Mouse (Mus musculus) heart, embryonic 14.5 days (tissue): ENCODE data around the gene Ankrd33b. TPM values are rescaled to one million over a fixed set of nuclear protein-coding genes. Genes with fewer than 3 reads are reported as not detected.

Experiments used
- ATAC-seq: fragments of 200-750 bp; cut with Nextera tagmentation; 2 replicates; pipeline ENCODE4 v1.8.0; 2017; ENCODE audit warnings: low read depth, moderate TSS enrichment; ENCODE audit not compliant: insufficient number of reproducible peaks, insufficient read depth, low FRiP score
- H3K27ac ChIP-seq, 2 experiments: fragments of 200-500 bp in 1 of 2; fragments of 300-500 bp in 1 of 2; sonication (generic) in 1 of 2; replicated peaks in 1 of 2; 2 replicates each; pipeline ENCODE4 v1.5.1; 2012 to 2014; ENCODE audit warnings: low read depth in 2 of 2, low read length in 2 of 2, control low read depth in 1 of 2, mild to moderate bottlenecking in 1 of 2, mixed read lengths in 1 of 2; ENCODE audit not compliant: control insufficient read depth in 1 of 2, insufficient read depth in 1 of 2
- H3K27me3 ChIP-seq: fragments of 300-500 bp; sonication (generic); 2 replicates; pipeline ENCODE4 v1.6.1; 2014; ENCODE audit warnings: mild to moderate bottlenecking, low read length, control low read depth; ENCODE audit not compliant: control insufficient read depth, insufficient read depth
- H3K36me3 ChIP-seq: fragments of 300-500 bp; sonication (generic); 2 replicates; pipeline ENCODE4 v1.6.1; 2014; ENCODE audit warnings: mild to moderate bottlenecking, control low read depth, low read length, mixed read lengths; ENCODE audit not compliant: control insufficient read depth, insufficient read depth
- H3K4me1 ChIP-seq, 2 experiments: fragments of 200-500 bp in 1 of 2; fragments of 300-500 bp in 1 of 2; sonication (generic) in 1 of 2; 2 replicates each; pipeline ENCODE4 v1.6.1; 2012 to 2014; ENCODE audit warnings: low read length in 2 of 2, control low read depth in 1 of 2, mixed read lengths in 1 of 2; ENCODE audit not compliant: control insufficient read depth in 2 of 2, insufficient read depth in 2 of 2
- H3K4me2 ChIP-seq: fragments of 300-500 bp; sonication (generic); 2 replicates; pipeline ENCODE4 v1.6.1; 2014; ENCODE audit warnings: mild to moderate bottlenecking, low read length
- H3K4me3 ChIP-seq, 2 experiments: fragments of 200-500 bp in 1 of 2; fragments of 300-500 bp in 1 of 2; sonication (generic) in 1 of 2; 2 replicates each; pipeline ENCODE4 v1.5.1; 2012 to 2014; ENCODE audit warnings: low read length in 2 of 2, mild to moderate bottlenecking in 2 of 2, control low read depth in 1 of 2, low read depth in 1 of 2, moderate library complexity in 1 of 2; ENCODE audit not compliant: control insufficient read depth in 1 of 2, insufficient read depth in 1 of 2
- H3K9ac ChIP-seq: fragments of 300-500 bp; sonication (generic); 2 replicates; pipeline ENCODE4 v1.6.1; 2014; ENCODE audit warnings: mild to moderate bottlenecking, low read length
- H3K9me3 ChIP-seq: fragments of 300-500 bp; sonication (generic); 2 replicates; pipeline ENCODE4 v1.6.1; 2016; ENCODE audit warnings: low read length, control low read depth; ENCODE audit not compliant: control insufficient read depth
- WGBS: fragments of 180-500 bp; shearing (Covaris S2); extraction: QIAGEN DNeasy Blood & Tissue Kit; methylation state at CpG from one replicate; pipeline ENCODE4 v1.1.7; 2014; 5-methylcytosine and 5-hydroxymethylcytosine counted together
- polyA plus RNA-seq: library from polyadenylated mRNA; unstranded; fragments of >200 nt; fragmentation: Nextera tagmentation; extraction: Ambion mirVana; gene quantifications from 2 replicates; pipeline ENCODE4 v1.2.1, GENCODE M21; 2014

Ankrd33b gene
- 2.9 and 3.2 TPM in 2 replicates for polyA plus RNA-seq

DNA sequence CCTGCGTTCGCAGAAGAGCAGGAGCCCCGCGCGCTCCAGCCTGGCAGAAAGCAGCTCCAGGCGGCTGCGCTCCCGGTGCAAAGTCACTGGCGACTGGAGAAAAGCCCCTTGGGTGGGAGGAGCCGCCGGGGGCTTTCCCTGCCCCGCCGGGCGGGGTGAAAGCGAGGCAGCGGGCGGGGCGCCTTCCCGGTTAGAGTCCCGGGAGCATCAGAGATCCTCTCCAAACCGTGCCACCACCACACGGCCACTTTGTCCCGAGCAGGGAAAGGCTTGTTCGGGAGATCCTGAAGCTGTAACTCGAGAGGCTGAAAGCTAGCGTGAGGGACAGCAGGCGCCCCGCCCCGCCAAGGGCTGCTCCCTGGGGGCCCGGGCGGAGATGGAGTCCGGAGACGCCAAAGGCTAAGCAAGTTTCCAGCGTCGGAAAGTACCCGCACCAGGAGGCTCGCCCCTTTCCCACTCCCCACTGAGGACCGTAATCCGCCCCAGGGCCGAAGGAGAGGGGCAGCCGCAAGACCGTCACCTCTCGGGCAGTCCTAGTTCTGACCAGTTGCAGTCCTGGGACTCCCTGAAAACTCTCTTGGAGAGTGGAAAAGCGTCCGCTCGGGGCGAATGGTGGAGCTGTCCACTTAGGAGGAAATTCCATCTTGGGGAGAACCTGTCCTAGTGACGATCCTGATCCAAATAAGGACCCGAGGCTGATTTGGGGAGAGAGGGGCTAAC, at the start of gene Ankrd33b:
Gene Ankrd33b, minus strand, starts transcription at position 246 of the 720 bp plus-strand sequence.
- ATAC-seq: peak; percentile 51
- Histone ChIP-seq H3K4me3 (peak within 1 kb of the TSS; percentile 75 to 77), H3K36me3 (no peaks in the 10 kb centered on the region), H3K27me3 (peaks cover 21% of the 10 kb centered on the region), H3K4me2 (peak within 1 kb of the TSS; percentile 99), H3K4me1 (peaks cover 16 to 21% of the 10 kb centered on the region in 2 experiments), H3K27ac (no peak within 1 kb of the TSS), H3K9me3 (no peaks in the 10 kb centered on the region), H3K9ac (peak within 1 kb of the TSS; percentile 75)
- under 1% methylated on average over 47 of the region's 49 CpGs for WGBS

DNA sequence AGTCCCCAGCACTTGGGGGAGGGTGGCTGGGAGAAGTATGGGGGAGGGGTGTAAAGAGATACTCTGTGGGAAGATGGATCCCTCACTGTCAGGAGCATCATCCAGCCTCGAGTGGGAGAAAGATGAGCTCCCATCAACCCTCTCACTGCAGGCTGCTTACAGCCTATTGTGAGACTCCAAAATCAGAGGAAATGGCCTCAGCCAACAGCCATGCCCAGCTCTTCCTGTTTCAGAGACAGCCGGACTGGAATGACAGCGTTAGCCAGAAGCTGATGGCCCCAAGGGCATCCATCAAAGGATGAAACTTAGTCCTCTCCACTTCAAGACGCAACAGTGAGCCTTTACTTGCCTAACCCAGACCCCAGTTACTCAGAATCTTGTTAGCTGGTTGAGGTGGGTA, 47.7 kb upstream of the Ankrd33b start:
- no peaks in the 10 kb centered on the region for H3K27me3 ChIP-seq
- H3K9ac ChIP-seq: no peak overlapping the region
- no peak overlapping the region for H3K4me3 ChIP-seq
- 0 out of 2 replicates have a peak, but pooled peaks cover 3% of the 10 kb centered on the region for H3K9me3 ChIP-seq
- no peak overlapping the region for H3K27ac ChIP-seq
- H3K36me3 ChIP-seq: no peaks in the 10 kb centered on the region
- WGBS: 66% methylated on average over 4 of the region's 4 CpGs
- H3K4me2 ChIP-seq: no peak overlapping the region
- ATAC-seq: 0 out of 2 replicates have a peak, but pooled peaks have one; percentile 5
- H3K4me1 ChIP-seq: peaks cover 12% of the 10 kb centered on the region in 2 experiments

DNA sequence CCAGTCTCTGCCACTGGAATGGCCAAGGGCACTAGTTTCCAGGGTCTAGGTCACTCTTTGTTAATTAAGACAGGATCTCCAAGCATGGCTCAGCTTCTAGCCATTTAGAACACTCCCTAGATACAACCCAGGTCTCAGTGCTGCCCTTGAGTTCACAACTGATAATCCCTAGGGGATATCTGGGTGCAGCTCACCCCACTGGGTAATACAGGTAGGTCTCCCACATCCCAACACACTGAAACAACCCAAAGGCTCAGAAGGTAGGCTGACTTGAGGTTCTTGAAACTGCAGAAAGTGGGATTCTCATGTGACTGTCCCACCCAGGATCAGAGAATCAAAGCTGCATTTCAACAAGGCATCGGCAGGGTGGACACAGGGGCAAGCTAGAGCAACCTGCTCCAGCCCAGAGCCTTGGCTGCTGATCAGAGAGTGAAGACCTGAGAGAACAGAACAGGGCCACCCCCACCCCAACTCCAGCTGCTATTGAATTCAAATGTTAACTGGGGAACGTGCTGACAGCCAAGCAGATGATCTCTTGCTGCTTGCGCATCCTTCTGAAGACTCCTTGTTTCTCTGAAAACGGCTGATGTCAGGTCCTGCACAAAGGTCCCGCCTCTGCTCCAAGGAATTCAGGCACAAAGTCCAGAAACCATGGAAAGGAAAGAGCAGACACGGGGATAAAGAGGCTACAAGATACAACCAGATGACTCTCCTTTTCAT, 46.8 kb upstream of the Ankrd33b start:
- Histone ChIP-seq H3K9ac (no peak overlapping the region), H3K4me2 (no peak overlapping the region), H3K4me1 (peaks cover 12% of the 10 kb centered on the region in 2 experiments), H3K36me3 (no peaks in the 10 kb centered on the region), H3K9me3 (0 out of 2 replicates have a peak, but pooled peaks cover 3% of the 10 kb centered on the region), H3K27me3 (no peaks in the 10 kb centered on the region), H3K4me3 (no peak overlapping the region), H3K27ac (no peak overlapping the region)
- no peak for ATAC-seq
- 47% methylated on average over 6 of the region's 6 CpGs for WGBS

DNA sequence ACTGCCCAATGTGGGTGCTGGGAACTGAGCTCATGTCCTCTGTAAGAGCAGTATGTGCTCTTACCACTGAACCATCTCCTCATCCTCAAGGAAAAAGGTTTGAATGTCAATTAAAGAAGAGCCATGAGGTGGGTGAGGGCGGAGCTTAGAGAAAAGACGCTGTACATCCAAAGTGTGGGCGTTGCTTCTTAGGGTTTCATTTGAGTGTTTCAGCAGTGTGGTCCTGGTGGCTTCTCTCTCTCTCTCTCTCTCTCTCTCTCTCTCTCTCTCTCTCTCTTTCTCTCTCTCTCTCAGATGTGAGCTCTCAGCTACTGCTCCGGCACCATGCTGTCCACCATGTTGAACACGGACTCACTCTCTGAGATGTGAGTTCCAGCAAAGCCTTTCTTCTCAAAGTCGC, 46.1 kb upstream of the Ankrd33b start:
- no peak overlapping the region for H3K4me2 ChIP-seq
- H3K27me3 ChIP-seq: no peaks in the 10 kb centered on the region
- no peaks in the 10 kb centered on the region for H3K36me3 ChIP-seq
- no peaks in the 10 kb centered on the region for H3K9me3 ChIP-seq
- ATAC-seq: no peak
- 88% methylated on average over 6 of the region's 6 CpGs for WGBS
- no peak overlapping the region for H3K4me3 ChIP-seq
- H3K4me1 ChIP-seq: peaks cover 11% of the 10 kb centered on the region in 2 experiments
- H3K27ac ChIP-seq: no peak overlapping the region
- H3K9ac ChIP-seq: no peak overlapping the region

DNA sequence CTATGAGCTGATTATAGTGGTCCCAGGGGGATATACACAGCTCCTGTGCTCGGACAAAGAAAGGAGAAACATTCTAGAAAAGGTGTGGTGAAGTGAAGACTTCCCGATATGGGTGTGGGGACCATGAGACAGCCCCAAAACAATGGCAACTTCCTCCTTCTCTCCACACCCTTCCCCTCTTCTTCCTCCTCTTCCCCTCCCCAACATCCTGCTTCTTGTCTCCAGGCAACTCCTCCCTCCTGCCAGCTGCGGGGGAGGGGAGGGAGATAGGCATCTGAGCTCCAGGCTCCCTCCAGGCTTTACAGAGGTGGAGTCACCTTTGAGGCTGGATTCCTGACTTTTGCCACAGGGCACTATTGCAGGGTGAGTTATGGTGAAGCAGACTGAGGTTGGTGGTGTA, 45.4 kb upstream of the Ankrd33b start:
- Histone ChIP-seq H3K4me1 (peaks cover 3 to 4% of the 10 kb centered on the region in 2 experiments), H3K27me3 (no peaks in the 10 kb centered on the region), H3K27ac (no peak overlapping the region), H3K9ac (no peak overlapping the region), H3K4me2 (no peak overlapping the region), H3K4me3 (no peak overlapping the region), H3K9me3 (no peaks in the 10 kb centered on the region), H3K36me3 (no peaks in the 10 kb centered on the region)
- WGBS: 36% methylated on average over 3 of the region's 3 CpGs
- ATAC-seq: no peak

DNA sequence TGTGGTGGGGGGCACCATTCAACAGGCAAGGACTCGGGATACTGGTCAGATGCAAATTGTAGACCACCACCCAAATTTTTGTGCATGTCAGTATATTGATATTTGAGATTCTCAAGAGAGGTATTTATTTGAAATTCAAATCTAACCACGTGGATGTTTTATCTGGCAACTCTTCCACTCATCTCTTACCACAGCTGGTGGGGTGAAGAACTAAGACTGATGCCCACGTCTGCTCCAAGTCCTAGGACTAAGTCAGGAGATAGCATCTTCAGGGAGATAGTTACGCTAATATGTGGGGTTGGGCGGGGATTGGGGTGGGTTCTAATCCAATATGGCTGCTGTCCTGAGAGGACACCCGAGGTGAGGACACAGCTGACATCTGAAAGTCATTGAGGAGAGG, 44.9 kb upstream of the Ankrd33b start:
- H3K36me3 ChIP-seq: no peaks in the 10 kb centered on the region
- no peak overlapping the region for H3K4me3 ChIP-seq
- WGBS: 80% methylated on average over 6 of the region's 6 CpGs
- no peak for ATAC-seq
- H3K4me1 ChIP-seq: peaks cover 0 to 5% of the 10 kb centered on the region in 2 experiments; a peak in 2 of 4 replicates
- no peaks in the 10 kb centered on the region for H3K27me3 ChIP-seq
- no peaks in the 10 kb centered on the region for H3K9me3 ChIP-seq
- no peak overlapping the region for H3K27ac ChIP-seq
- no peak overlapping the region for H3K9ac ChIP-seq
- no peak overlapping the region for H3K4me2 ChIP-seq

DNA sequence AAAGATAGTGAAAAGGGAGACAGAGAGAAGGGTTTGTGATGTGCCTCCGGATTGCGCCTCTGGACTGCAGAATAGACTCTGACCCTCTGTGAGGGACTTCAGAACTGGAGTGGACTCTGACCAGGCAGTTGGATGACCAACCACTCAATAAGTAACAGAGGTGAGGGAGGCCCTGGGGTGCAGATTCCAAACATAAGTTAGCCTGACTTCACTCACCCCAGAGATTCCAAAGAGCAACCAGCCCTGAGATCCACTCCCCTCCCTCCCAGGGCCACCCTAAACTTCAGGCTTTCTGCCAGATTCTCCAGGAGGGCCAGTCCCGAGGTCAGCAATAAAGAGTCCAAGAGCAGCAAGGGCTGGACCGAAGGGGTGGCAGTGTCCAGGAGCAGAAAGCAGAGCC, 40.0 kb upstream of the Ankrd33b start:
- H3K36me3 ChIP-seq: no peaks in the 10 kb centered on the region
- H3K9me3 ChIP-seq: no peaks in the 10 kb centered on the region
- H3K9ac ChIP-seq: no peak overlapping the region
- 63% methylated on average over 4 of the region's 4 CpGs for WGBS
- no peaks in the 10 kb centered on the region for H3K27me3 ChIP-seq
- H3K27ac ChIP-seq: no peak overlapping the region
- peaks cover 0 to 4% of the 10 kb centered on the region in 2 experiments; a peak in 1 of 4 replicates for H3K4me1 ChIP-seq
- no peak for ATAC-seq
- no peak overlapping the region for H3K4me2 ChIP-seq
- no peak overlapping the region for H3K4me3 ChIP-seq
